Mouse (Mus musculus) megakaryocyte, embryonic 14.5 days (primary cell): Measurements from ENCODE around the gene Ncan. TPM values are rescaled to one million over a fixed set of nuclear protein-coding genes. Genes with fewer than 3 reads are reported as not detected.

ENCODE experiments used
- H3K27me3 ChIP-seq: replicated peaks from 2 replicates; pipeline ENCODE3; 2012; ENCODE audit warnings: inconsistent platforms
- H3K36me3 ChIP-seq: replicated peaks from 2 replicates; pipeline ENCODE3; 2012; ENCODE audit warnings: low read length, inconsistent platforms, mixed read lengths
- H3K4me1 ChIP-seq: 2 replicates; pipeline ENCODE4 v1.6.1; 2012; ENCODE audit warnings: inconsistent platforms
- H3K4me3 ChIP-seq: replicated peaks from 2 replicates; pipeline ENCODE3; 2012; ENCODE audit warnings: moderate library complexity, mild to moderate bottlenecking, inconsistent platforms
- H3K9me3 ChIP-seq: 2 replicates; pipeline ENCODE4 v1.6.1; 2012; ENCODE audit warnings: inconsistent platforms
- FLI1 ChIP-seq: IDR thresholded peaks from 2 replicates; pipeline ENCODE4 v1.6.1; 2012; ENCODE audit warnings: low read length, inconsistent platforms, mixed read lengths
- GATA1 ChIP-seq: IDR thresholded peaks from 3 replicates; pipeline ENCODE4 v1.6.1; 2012; ENCODE audit warnings: mixed read lengths, low read length, inconsistent platforms, borderline replicate concordance
- polyA plus RNA-seq: library from polyadenylated mRNA; stranded (reverse); fragments of >175 nt; gene quantifications from 2 replicates; pipeline ENCODE4 v1.2.3, GENCODE M21; 2012; ENCODE audit warnings: low replicate concordance; ENCODE audit not compliant: insufficient read depth

The Ncan gene
- polyA plus RNA-seq, 1 experiment = not detected

GRCm38 (mm10) chr8:70049662-70050061 is 71.0 kb downstream of the Ncan start:
- Histone ChIP-seq H3K27me3 (no peaks in the 10 kb centered on the region), H3K4me3 (no peak overlapping the region), H3K36me3 (peaks cover 64% of the 10 kb centered on the region), H3K4me1 (peaks cover 33% of the 10 kb centered on the region), H3K9me3 (no peaks in the 10 kb centered on the region)
- no peak for TF ChIP-seq FLI1
- no peak for TF ChIP-seq GATA1

DNA sequence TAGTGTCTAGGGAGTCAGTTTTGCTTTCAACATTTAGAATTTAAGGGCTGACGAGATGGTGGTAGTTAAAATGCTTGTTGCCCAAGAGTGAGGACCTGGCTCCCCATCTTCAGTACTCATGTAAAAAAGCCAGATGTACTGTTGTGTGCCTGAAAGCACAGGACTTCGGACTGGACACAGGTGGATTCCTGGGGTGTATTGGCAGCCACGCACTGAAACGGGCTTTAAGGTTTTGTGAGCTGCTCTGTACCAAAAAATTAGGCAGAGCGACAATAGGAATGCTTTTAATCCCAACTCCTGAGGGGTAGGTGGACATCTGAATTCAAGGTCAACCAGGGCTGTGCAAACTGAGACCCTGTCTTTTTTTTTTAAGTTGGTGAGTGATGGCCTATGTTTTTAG is 76.7 kb downstream of the Ncan start:
- H3K4me1 ChIP-seq = peaks cover 65% of the 10 kb centered on the region
- peak overlapping the region; percentile 100 for H3K4me3 ChIP-seq
- H3K36me3 ChIP-seq = peaks cover 26% of the 10 kb centered on the region
- TF ChIP-seq GATA1 (no peak), FLI1 (no peak)
- H3K27me3 ChIP-seq = no peaks in the 10 kb centered on the region
- no peaks in the 10 kb centered on the region for H3K9me3 ChIP-seq

Other genes starting within 250 kb of the Ncan start
- 0.20 TPM in 1 of 2 replicates, not detected in the other for gene Cilp2, start 233.2 kb downstream of the Ncan start, polyA plus RNA-seq
- gene Tssk6, start 218.7 kb downstream of the Ncan start, polyA plus RNA-seq = 1.3 and 5.3 TPM in 2 replicates
- 31.7 and 195 TPM in 2 replicates for gene Ndufa13, start 218.3 kb downstream of the Ncan start, polyA plus RNA-seq
- 4.7 and 13.7 TPM in 2 replicates for gene Yjefn3, start 218.2 kb downstream of the Ncan start, polyA plus RNA-seq
- 83.9 and 88.5 TPM in 2 replicates for gene Gatad2a, start 124.5 kb downstream of the Ncan start, polyA plus RNA-seq
- 6.5 and 11.5 TPM in 2 replicates for gene Mau2, start 78.1 kb downstream of the Ncan start, polyA plus RNA-seq
- 38.9 and 42.3 TPM in 2 replicates for gene Sugp1, start 78.1 kb downstream of the Ncan start, polyA plus RNA-seq
- gene Tm6sf2, start 47.9 kb downstream of the Ncan start, polyA plus RNA-seq = 0.34 TPM in 1 of 2 replicates, not detected in the other
- not detected in 2 replicates for gene Hapln4, start 37.4 kb downstream of the Ncan start, polyA plus RNA-seq
- gene Nr2c2ap, start 10.5 kb upstream of the Ncan start, polyA plus RNA-seq = 14.3 TPM in 1 of 2 replicates, not detected in the other
- 8.9 and 18.5 TPM in 2 replicates for gene Rfxank, start 18.3 kb upstream of the Ncan start, polyA plus RNA-seq
- 20.7 and 53.5 TPM in 2 replicates for gene Borcs8, start 18.6 kb upstream of the Ncan start, polyA plus RNA-seq
- gene Mef2b, start 18.8 kb upstream of the Ncan start, polyA plus RNA-seq = 1.3 and 1.9 TPM in 2 replicates
- gene Tmem161a, start 51.5 kb upstream of the Ncan start, polyA plus RNA-seq = 63.2 and 162 TPM in 2 replicates
- 5.0 and 5.5 TPM in 2 replicates for gene Slc25a42, start 91.4 kb upstream of the Ncan start, polyA plus RNA-seq
- gene Sugp2, start 113.4 kb upstream of the Ncan start, polyA plus RNA-seq = 29.7 and 31.6 TPM in 2 replicates
- 22.2 and 27.8 TPM in 2 replicates for gene Armc6, start 113.6 kb upstream of the Ncan start, polyA plus RNA-seq
- 192 and 246 TPM in 2 replicates for gene Homer3, start 162.0 kb upstream of the Ncan start, polyA plus RNA-seq
- gene Ddx49, start 181.6 kb upstream of the Ncan start, polyA plus RNA-seq = 29.5 and 36.4 TPM in 2 replicates
- gene Cope, start 181.6 kb upstream of the Ncan start, polyA plus RNA-seq = 335 and 566 TPM in 2 replicates
- 0.55 and 1.8 TPM in 2 replicates for gene Cers1, start 194.9 kb upstream of the Ncan start, polyA plus RNA-seq
- gene Gdf1, start 208.9 kb upstream of the Ncan start, polyA plus RNA-seq = 0.26 TPM in 1 of 2 replicates, not detected in the other
- 75.0 and 100 TPM in 2 replicates for gene Upf1, start 232.4 kb upstream of the Ncan start, polyA plus RNA-seq